Mouse (Mus musculus): ENCODE data around the gene Nrcam. TPM values are rescaled to one million over a fixed set of nuclear protein-coding genes. Genes with fewer than 3 reads are reported as not detected.

The Nrcam gene
- polyA plus RNA-seq, 1 experiment from 2014 or later = 102 TPM

GRCm38 (mm10) chr12:44481415-44481814 lies 152.7 kb downstream of the Nrcam start:
- H3K36me3 ChIP-seq = no peaks in the 10 kb centered on the region
- H3K27ac ChIP-seq (replicated peaks) = no peak overlapping the region
- peaks cover 14% of the 10 kb centered on the region for H3K4me1 ChIP-seq
- no peaks in the 10 kb centered on the region for H3K27me3 ChIP-seq (replicated peaks)
- H3K4me2 ChIP-seq = no peak overlapping the region
- no peak for ATAC-seq (ENCODE audit: low FRiP score)
- H3K9ac ChIP-seq (replicated peaks) = no peak overlapping the region
- H3K9me3 ChIP-seq (replicated peaks) = no peaks in the 10 kb centered on the region
- H3K4me3 ChIP-seq (replicated peaks) = no peak overlapping the region
- WGBS = 22% methylated on average over 3 of the region's 3 CpGs

GRCm38 (mm10) chr12:44492759-44493479 lies 164.2 kb downstream of the Nrcam start:
- Histone ChIP-seq H3K4me2 (no peak overlapping the region), H3K9ac (replicated peaks) (no peak overlapping the region), H3K27me3 (replicated peaks) (no peaks in the 10 kb centered on the region), H3K4me1 (peaks cover 5% of the 10 kb centered on the region; the same call in 1 of the 2 replicates), H3K36me3 (no peaks in the 10 kb centered on the region), H3K9me3 (replicated peaks) (no peaks in the 10 kb centered on the region), H3K4me3 (replicated peaks) (no peak overlapping the region), H3K27ac (replicated peaks) (no peak overlapping the region)
- WGBS = 32% methylated on average over 5 of the region's 5 CpGs
- no peak for ATAC-seq (ENCODE audit: low FRiP score)

DNA sequence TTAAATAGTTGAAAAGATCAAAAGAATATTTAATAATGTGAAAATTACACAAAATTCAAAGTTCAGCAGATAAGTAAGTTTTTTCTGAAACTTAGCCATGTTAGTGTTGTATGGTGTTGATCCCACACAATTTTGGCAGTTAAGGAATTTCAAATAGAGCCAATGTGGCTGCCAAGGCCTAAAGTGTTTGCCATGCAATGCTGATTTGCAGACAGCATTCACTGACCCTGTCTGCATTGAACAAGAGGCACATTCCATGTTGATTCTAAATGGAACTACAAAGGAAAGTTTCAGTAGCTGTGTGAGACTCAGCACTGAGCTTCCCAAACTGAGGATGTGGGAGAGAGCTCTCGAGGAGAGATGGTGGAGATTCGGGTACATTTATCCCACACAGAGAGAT lies 169.1 kb downstream of the Nrcam start:
- peaks cover 18% of the 10 kb centered on the region for H3K4me1 ChIP-seq
- 93% methylated on average over 2 of the region's 2 CpGs for WGBS

DNA sequence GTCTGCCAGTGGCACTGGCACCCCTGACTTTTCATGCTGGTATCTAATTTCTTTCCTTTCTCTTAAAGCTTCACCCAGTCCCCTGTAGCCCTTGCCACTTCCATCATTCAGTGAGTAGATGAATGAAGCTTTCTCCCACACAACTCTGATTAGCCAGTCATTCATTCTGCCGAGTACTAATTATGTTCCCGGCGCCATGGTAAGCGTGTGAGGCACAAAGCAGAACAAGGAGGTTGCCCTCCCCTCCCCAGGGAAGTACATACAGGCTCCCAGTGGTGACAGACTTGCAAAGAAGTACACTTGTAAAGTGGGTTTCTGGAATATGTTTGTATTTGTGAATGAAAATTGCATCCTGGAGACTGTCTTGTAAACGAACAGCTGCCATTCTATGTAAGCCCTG lies 170.2 kb downstream of the Nrcam start:
- 36% methylated on average over 5 of the region's 5 CpGs for WGBS
- no peak overlapping the region for H3K27ac ChIP-seq (replicated peaks)
- no peak overlapping the region for H3K4me2 ChIP-seq
- H3K4me1 ChIP-seq = peaks cover 18% of the 10 kb centered on the region
- no peaks in the 10 kb centered on the region for H3K36me3 ChIP-seq
- H3K27me3 ChIP-seq (replicated peaks) = no peaks in the 10 kb centered on the region
- no peak overlapping the region for H3K9ac ChIP-seq (replicated peaks)
- ATAC-seq (ENCODE audit: low FRiP score) = no peak
- H3K4me3 ChIP-seq (replicated peaks) = no peak overlapping the region
- no peaks in the 10 kb centered on the region for H3K9me3 ChIP-seq (replicated peaks)

More for the DNA sequence above, 169.1 kb downstream of the Nrcam start:
- H3K4me3 ChIP-seq (replicated peaks) = no peak overlapping the region
- H3K9ac ChIP-seq (replicated peaks) = no peak overlapping the region
- H3K27me3 ChIP-seq (replicated peaks) = no peaks in the 10 kb centered on the region
- H3K36me3 ChIP-seq = no peaks in the 10 kb centered on the region
- H3K4me2 ChIP-seq = no peak overlapping the region
- no peak overlapping the region for H3K27ac ChIP-seq (replicated peaks)
- no peaks in the 10 kb centered on the region for H3K9me3 ChIP-seq (replicated peaks)
- no peak for ATAC-seq (ENCODE audit: low FRiP score)

GRCm38 (mm10) chr12:44501807-44502487 lies 173.3 kb downstream of the Nrcam start:
- H3K27me3 ChIP-seq (replicated peaks) = no peaks in the 10 kb centered on the region
- H3K4me3 ChIP-seq (replicated peaks) = no peak overlapping the region
- H3K36me3 ChIP-seq = no peaks in the 10 kb centered on the region
- H3K9ac ChIP-seq (replicated peaks) = no peak overlapping the region
- no peak overlapping the region for H3K4me2 ChIP-seq
- no peaks in the 10 kb centered on the region for H3K9me3 ChIP-seq (replicated peaks)
- H3K27ac ChIP-seq (replicated peaks) = no peak overlapping the region
- ATAC-seq (ENCODE audit: low FRiP score) = no peak
- 63% methylated on average over 5 of the region's 5 CpGs for WGBS
- peaks cover 18% of the 10 kb centered on the region for H3K4me1 ChIP-seq

DNA sequence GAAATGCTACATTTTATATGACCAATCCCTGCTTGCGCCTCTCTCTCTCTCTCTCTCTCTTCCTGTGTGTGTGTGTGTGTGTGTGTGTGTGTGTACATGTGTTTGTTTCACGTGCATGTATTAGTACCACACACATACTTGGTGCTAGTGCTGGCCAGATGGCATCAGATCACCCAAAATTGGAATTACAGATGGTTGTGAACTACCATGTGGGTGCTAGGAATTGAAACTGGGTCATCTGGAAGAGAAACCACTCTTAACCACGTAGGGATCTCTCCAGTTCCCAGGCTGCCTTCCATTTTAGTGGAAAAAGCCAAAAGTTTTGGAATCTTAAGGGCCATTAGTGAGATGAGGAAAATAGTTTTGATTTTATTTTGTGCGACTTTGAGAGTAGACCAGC lies 175.1 kb downstream of the Nrcam start:
- Histone ChIP-seq H3K4me2 (no peak overlapping the region), H3K9me3 (replicated peaks) (no peaks in the 10 kb centered on the region), H3K4me3 (replicated peaks) (no peak overlapping the region), H3K36me3 (no peaks in the 10 kb centered on the region), H3K9ac (replicated peaks) (no peak overlapping the region), H3K4me1 (peaks cover 7% of the 10 kb centered on the region), H3K27ac (replicated peaks) (no peak overlapping the region), H3K27me3 (replicated peaks) (no peaks in the 10 kb centered on the region)
- WGBS = 89% methylated on average over 4 of the region's 4 CpGs
- no peak for ATAC-seq (ENCODE audit: low FRiP score)

DNA sequence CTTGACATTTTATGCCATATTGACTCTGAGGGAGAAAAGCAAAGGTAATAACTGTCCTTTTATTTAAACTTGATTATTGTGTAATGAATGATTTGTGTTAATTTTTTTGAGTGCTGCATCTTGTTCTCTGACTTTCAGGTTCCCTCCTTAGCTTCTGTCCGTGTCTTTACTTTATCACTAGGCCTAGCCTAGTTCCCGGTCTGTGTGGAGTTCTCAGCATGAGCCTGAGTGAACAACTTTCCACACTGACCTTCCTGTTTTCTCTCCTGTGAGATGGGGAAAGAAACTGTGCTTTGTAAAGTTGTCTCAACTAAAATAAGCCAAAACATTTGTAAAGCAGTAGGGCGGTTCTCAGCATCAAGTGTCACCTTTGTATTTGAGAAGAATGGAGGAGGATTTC lies 179.9 kb downstream of the Nrcam start:
- H3K4me3 ChIP-seq (replicated peaks) = no peak overlapping the region

GRCm38 (mm10) chr12:44509406-44510104 lies 180.9 kb downstream of the Nrcam start:
- H3K36me3 ChIP-seq = no peaks in the 10 kb centered on the region
- no peaks in the 10 kb centered on the region for H3K9me3 ChIP-seq (replicated peaks)
- ATAC-seq (ENCODE audit: low FRiP score) = no peak
- H3K9ac ChIP-seq (replicated peaks) = no peak overlapping the region
- no peaks in the 10 kb centered on the region for H3K27me3 ChIP-seq (replicated peaks)
- WGBS = 53% methylated on average over 4 of the region's 4 CpGs
- H3K4me2 ChIP-seq = no peak overlapping the region
- H3K4me3 ChIP-seq (replicated peaks) = no peak overlapping the region
- H3K27ac ChIP-seq (replicated peaks) = no peak overlapping the region
- no peaks in the 10 kb centered on the region for H3K4me1 ChIP-seq

More for the DNA sequence above, 179.9 kb downstream of the Nrcam start:
- Histone ChIP-seq H3K36me3 (no peaks in the 10 kb centered on the region), H3K9me3 (replicated peaks) (no peaks in the 10 kb centered on the region), H3K27me3 (replicated peaks) (no peaks in the 10 kb centered on the region), H3K4me1 (no peaks in the 10 kb centered on the region), H3K4me2 (no peak overlapping the region), H3K27ac (replicated peaks) (no peak overlapping the region), H3K9ac (replicated peaks) (no peak overlapping the region)
- ATAC-seq (ENCODE audit: low FRiP score) = no peak
- 83% methylated on average over 3 of the region's 3 CpGs for WGBS

- H3K9ac ChIP-seq (replicated peaks) = no peak overlapping the region
- peaks cover 6% of the 10 kb centered on the region; the same call in 1 of the 2 replicates for H3K4me1 ChIP-seq
- H3K27me3 ChIP-seq (replicated peaks) = no peaks in the 10 kb centered on the region
- ATAC-seq (ENCODE audit: low FRiP score) = peak; percentile 69
- WGBS = 58% methylated on average over 4 of the region's 4 CpGs
- H3K27ac ChIP-seq (replicated peaks) = no peak overlapping the region
- no peak overlapping the region for H3K4me2 ChIP-seq
- no peaks in the 10 kb centered on the region for H3K9me3 ChIP-seq (replicated peaks)
- H3K4me3 ChIP-seq (replicated peaks) = no peak overlapping the region
- no peaks in the 10 kb centered on the region for H3K36me3 ChIP-seq
Measured at GRCm38 (mm10) chr12:44515066-44515465, 186.4 kb downstream of the Nrcam start.

- Histone ChIP-seq H3K36me3 (no peaks in the 10 kb centered on the region), H3K27ac (replicated peaks) (no peak overlapping the region), H3K4me2 (no peak overlapping the region), H3K4me3 (replicated peaks) (no peak overlapping the region), H3K9ac (replicated peaks) (no peak overlapping the region), H3K4me1 (peaks cover 6% of the 10 kb centered on the region; the same call in 1 of the 2 replicates), H3K9me3 (replicated peaks) (no peaks in the 10 kb centered on the region), H3K27me3 (replicated peaks) (no peaks in the 10 kb centered on the region)
- 32% methylated on average over 7 of the region's 7 CpGs for WGBS
- ATAC-seq (ENCODE audit: low FRiP score) = no peak
Measured at GRCm38 (mm10) chr12:44519440-44520141, 190.9 kb downstream of the Nrcam start.

DNA sequence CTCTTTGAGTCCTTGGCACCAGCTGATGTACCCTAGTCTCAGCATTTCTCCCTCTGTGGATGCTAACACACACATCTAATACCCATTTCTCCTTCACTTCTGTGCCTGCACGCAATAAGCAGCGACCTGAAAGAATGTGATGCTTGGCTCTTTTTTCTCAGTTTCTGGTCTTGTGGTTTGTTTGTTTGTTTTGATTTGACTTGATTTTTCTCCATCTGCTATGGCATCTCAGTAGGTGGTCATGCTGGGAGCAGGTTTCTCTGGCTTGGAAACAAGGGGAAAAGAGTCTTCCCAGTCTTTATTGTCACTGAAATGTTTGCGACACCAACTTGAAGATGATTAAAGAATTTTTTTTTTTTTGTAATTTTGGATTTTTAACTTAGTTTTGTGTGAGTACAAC lies 192.8 kb downstream of the Nrcam start:
- Histone ChIP-seq H3K9ac (replicated peaks) (no peak overlapping the region), H3K27ac (replicated peaks) (no peak overlapping the region), H3K27me3 (replicated peaks) (no peaks in the 10 kb centered on the region), H3K4me3 (replicated peaks) (no peak overlapping the region), H3K4me2 (no peak overlapping the region), H3K4me1 (peaks cover 6% of the 10 kb centered on the region), H3K36me3 (no peaks in the 10 kb centered on the region), H3K9me3 (replicated peaks) (no peaks in the 10 kb centered on the region)
- WGBS = 84% methylated on average over 3 of the region's 3 CpGs
- no peak for ATAC-seq (ENCODE audit: low FRiP score)

Measured in neural tube, embryonic 15.5 days (tissue).